Mouse (Mus musculus) small intestine, adult 2 months (tissue): ENCODE measurements around the gene Sema7a. TPM values are rescaled to one million over a fixed set of nuclear protein-coding genes. Genes with fewer than 3 reads are reported as not detected.
A peak's percentile ranks its signal among the peaks of the same experiment; 100 is the strongest.

Source experiments
- H3K27ac ChIP-seq: fragments of 200-500 bp; 2 replicates; pipeline ENCODE4 v1.5.1; 2012; ENCODE audit warnings: low read depth, low read length, control low read depth, inconsistent platforms; ENCODE audit not compliant: insufficient read depth
- H3K27me3 ChIP-seq: fragments of 200-500 bp; 2 replicates; pipeline ENCODE4 v1.6.1; 2012; ENCODE audit warnings: mild to moderate bottlenecking, moderate library complexity, low read length, inconsistent platforms; ENCODE audit not compliant: control insufficient read depth, insufficient read depth
- H3K36me3 ChIP-seq: fragments of 200-500 bp; 2 replicates; pipeline ENCODE4 v1.6.1; 2012; ENCODE audit warnings: mild to moderate bottlenecking, low read length, control low read depth, inconsistent platforms; ENCODE audit not compliant: control insufficient read depth, insufficient read depth
- H3K4me1 ChIP-seq: fragments of 200-500 bp; 2 replicates; pipeline ENCODE4 v1.6.1; 2012; ENCODE audit warnings: low read length, inconsistent platforms, mixed read lengths; ENCODE audit not compliant: control insufficient read depth, insufficient read depth, insufficient read length
- H3K4me3 ChIP-seq: fragments of 200-500 bp; 2 replicates; pipeline ENCODE4 v1.5.1; 2012; ENCODE audit warnings: low read depth, mild to moderate bottlenecking, control low read depth, inconsistent platforms, low read length, moderate library complexity
- CTCF ChIP-seq: fragments of 200-500 bp; IDR thresholded peaks from 2 replicates; pipeline ENCODE4 v1.5.1; 2012; ENCODE audit warnings: low read depth, mild to moderate bottlenecking, control low read depth, inconsistent platforms, low read length, moderate library complexity, mixed read lengths; ENCODE audit not compliant: insufficient replicate concordance, insufficient read length; ENCODE audit errors: extremely low read depth
- POLR2A ChIP-seq: fragments of 200-500 bp; IDR thresholded peaks from 2 replicates; pipeline ENCODE4 v1.6.1; 2012; ENCODE audit warnings: low read depth, mild to moderate bottlenecking, control low read depth, inconsistent platforms, low read length, moderate library complexity
- WGBS: fragments of 180-500 bp; shearing (Covaris S2); methylation state at CpG from one replicate; pipeline ENCODE4 v1.1.7; 2018; 5-methylcytosine and 5-hydroxymethylcytosine counted together
- polyA plus RNA-seq: library from polyadenylated mRNA; depleted of rRNA; stranded (reverse); fragments of >200 nt; gene quantifications from 2 replicates; pipeline ENCODE4 v1.2.3, GENCODE M21; 2012

Gene Sema7a
- polyA plus RNA-seq, 1 experiment = 52.6 TPM

DNA sequence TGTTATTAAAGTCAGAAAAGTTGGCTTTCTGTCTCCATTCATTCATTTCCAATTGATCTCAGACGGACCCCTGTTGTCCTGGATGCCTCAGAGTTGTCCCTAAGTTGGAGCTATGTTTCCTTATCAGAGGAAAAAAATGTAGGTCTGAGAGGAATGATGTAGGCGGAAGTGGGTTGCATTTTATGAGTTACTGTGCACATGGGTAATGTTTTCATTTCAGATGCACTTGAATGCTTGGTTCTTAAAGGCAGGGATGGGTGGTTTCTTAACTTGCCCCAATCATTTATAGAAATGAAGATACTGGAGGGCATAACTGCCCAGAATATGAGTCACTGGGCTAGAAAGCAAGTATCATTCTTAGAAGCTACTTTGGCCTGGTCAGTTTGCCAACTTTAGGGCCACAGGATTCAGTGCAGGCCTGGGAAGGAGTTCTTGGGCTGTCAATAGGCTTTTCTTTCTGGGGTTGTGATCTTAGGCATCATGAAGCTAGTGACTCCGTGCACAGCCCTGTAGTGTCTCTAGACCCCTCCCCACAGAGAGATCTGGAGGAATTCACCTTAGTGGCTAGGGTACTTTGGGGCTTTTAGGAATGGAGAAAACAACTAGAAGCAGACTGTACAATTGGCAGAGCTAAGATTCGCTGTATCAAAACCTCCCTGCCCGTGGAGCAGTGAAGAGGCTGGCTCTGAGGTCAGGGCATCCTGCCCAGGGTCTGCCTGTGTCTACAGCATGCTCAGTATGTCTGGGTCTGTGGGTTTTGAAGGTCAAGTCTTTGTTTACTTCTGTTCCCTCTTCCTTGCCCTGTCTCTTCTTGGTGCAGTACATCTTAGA is 1.5 kb upstream of the Sema7a start:
- Histone ChIP-seq H3K4me3 (no peak overlapping the region), H3K27me3 (no peaks in the 10 kb centered on the region), H3K36me3 (no peaks in the 10 kb centered on the region), H3K27ac (no peak overlapping the region), H3K4me1 (peaks cover 8% of the 10 kb centered on the region)
- WGBS = 70% methylated on average over 5 of the region's 5 CpGs
- TF ChIP-seq CTCF (no peak), POLR2A (no peak)

GRCm38 (mm10) chr9:57940349-57940794 is 460 bp downstream of the Sema7a start:
- Histone ChIP-seq H3K4me1 (peaks cover 21% of the 10 kb centered on the region), H3K36me3 (no peaks in the 10 kb centered on the region), H3K4me3 (peak overlapping the region; percentile 90), H3K27me3 (no peaks in the 10 kb centered on the region), H3K27ac (0 out of 2 replicates have a peak overlapping the region, but pooled peaks have one; percentile 3)
- no peak for TF ChIP-seq CTCF
- TF ChIP-seq POLR2A = no peak
- under 1% methylated on average over 44 of the region's 44 CpGs for WGBS

GRCm38 (mm10) chr9:57940861-57941638 is 1.1 kb downstream of the Sema7a start:
- Histone ChIP-seq H3K4me1 (peaks cover 21% of the 10 kb centered on the region), H3K27me3 (no peaks in the 10 kb centered on the region), H3K36me3 (no peaks in the 10 kb centered on the region), H3K4me3 (peak overlapping the region; percentile 90), H3K27ac (no peak overlapping the region)
- TF ChIP-seq POLR2A (no peak), CTCF (no peak)
- 2% methylated on average over 28 of the region's 28 CpGs for WGBS

- Histone ChIP-seq H3K27ac (no peak overlapping the region), H3K4me1 (peaks cover 29% of the 10 kb centered on the region), H3K4me3 (peak overlapping the region; percentile 38), H3K27me3 (no peaks in the 10 kb centered on the region), H3K36me3 (no peaks in the 10 kb centered on the region)
- WGBS = 25% methylated on average over 2 of the region's 2 CpGs
- no peak for TF ChIP-seq POLR2A
- TF ChIP-seq CTCF = no peak
Measured at GRCm38 (mm10) chr9:57942039-57942438, 2.1 kb downstream of the Sema7a start.

GRCm38 (mm10) chr9:57943067-57943466 is 3.2 kb downstream of the Sema7a start:
- Histone ChIP-seq H3K36me3 (no peaks in the 10 kb centered on the region), H3K4me3 (peak overlapping the region; percentile 10; the same call in 1 of the 2 replicates), H3K27ac (no peak overlapping the region), H3K27me3 (no peaks in the 10 kb centered on the region), H3K4me1 (peaks cover 40% of the 10 kb centered on the region)
- TF ChIP-seq POLR2A (peak; percentile 4; the same call in 1 of the 2 replicates), CTCF (no peak)
- WGBS = 28% methylated on average over 2 of the region's 2 CpGs

DNA sequence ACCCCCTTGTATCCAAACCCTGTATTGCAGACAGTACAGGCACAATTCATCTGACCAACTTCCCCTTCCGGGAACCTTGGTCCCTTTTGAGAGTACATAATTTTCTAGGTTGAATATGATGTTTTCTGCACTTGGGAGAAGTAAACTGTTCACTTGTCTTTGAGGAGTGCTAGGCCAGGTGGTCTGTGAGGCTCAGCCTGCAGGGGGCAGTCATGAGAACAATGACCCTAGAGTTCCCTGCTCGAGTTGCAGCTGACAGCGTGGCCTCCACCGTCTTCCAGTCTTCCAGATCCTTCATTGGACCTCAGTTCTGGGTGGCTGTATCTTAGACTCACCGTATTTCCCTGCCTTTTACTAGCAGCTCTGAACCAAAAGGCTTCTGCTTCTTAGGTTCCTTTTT is 4.7 kb downstream of the Sema7a start:
- no peak overlapping the region for H3K27ac ChIP-seq
- 5% methylated on average over 5 of the region's 5 CpGs for WGBS

More for the DNA sequence above, 4.7 kb downstream of the Sema7a start:
- peak; percentile 79 for TF ChIP-seq CTCF
- TF ChIP-seq POLR2A = no peak
- H3K4me3 ChIP-seq = no peak overlapping the region
- H3K36me3 ChIP-seq = no peaks in the 10 kb centered on the region
- peaks cover 54% of the 10 kb centered on the region for H3K4me1 ChIP-seq
- H3K27me3 ChIP-seq = no peaks in the 10 kb centered on the region
